Mouse (Mus musculus): ENCODE data around the gene Usp7.
A peak's percentile ranks its signal among the peaks of the same experiment; 100 is the strongest.

Usp7 gene

DNA sequence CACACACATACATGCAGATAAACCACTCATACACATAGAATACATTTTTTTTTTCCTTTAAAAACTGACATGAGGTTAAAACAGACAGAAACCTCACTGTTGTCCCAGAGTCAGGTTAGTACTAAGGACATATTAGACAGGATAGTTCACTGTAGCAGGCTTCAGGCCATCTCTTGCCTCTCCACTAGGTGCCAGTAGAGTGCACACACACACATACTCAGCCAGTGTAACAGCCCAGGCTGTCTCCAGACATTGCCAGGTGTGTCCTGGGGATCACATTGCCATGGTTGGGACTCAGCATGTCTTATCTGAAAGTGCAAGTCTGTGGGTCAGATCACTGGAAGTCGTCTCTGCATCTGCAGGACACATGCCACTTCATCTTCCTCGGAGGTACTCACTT lies 148.3 kb downstream of the Usp7 start:
- DNase-seq (ENCODE audit: low spot score in 2 of 2), result peak; percentile 48 to 64

Measured in right cerebral cortex, adult 2 months (tissue).